Mouse (Mus musculus) ZHBTc4 (cell line): ENCODE results near the gene Uqcc2.

ENCODE experiments used
- DNase-seq: peaks from one replicate; pipeline ENCODE4 v3.0.0-alpha.2; 2011; ENCODE audit warnings: low read depth, low spot score

The Uqcc2 gene

DNA sequence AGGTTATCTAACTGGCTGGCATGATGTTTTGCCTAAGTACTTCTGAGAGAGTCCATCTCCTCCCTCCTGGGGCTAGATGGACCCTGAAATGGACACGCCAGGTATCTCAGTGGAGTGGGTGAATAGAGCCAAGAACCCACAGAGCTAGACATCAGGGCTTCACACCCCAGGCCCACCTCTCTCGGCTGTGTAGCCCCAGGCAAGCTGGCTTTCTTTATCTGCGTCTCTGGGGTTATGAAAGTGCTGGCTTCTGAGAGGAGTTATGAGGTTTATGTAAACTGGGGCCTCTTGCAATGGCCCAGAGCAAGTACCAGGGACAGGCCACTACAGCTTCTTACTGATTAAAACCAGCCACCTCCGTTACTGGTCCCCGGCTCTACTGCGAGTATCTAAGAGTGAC is 21.2 kb upstream of the Uqcc2 start:
- no peak for DNase-seq

DNA sequence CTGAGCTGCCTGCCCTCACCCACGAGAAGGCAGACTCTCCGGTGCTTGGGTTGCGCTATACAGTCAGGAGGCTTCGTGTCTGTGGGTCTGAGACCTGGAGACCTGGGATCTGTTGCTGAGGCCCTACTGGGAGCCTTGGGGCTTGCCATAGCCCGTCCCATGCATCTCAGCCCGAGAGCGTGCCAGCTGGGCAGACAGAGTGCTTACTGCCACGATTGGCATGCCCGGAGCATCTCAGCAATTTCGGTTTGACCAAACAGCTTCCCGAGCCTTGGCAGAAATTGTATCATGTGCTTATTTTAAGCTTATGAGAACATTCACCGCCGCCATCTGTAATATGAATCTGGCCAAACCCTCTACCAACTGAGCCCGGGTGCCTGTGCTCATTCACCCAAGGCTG is 20.5 kb upstream of the Uqcc2 start:
- DNase-seq, result no peak

DNA sequence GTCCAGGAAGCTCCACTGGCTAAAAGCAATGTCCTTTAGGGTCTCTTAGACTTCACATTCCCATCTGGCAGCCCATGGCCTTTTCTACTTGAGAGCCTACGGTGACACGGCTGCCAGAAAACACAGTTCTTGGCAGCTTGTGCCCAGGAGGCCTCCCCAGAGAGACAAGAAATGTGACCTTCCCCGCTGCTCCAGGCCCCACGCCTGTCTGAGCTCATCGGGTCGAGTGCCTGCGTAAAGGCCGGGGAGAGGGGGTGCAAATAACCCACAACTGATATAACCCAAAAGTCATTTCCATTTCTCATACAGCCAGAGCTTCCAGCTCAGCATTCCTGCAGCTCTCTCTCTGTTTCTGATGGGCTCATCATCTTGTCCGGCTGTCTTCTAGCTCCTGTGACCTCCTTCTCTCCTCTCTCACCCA is 20.1 kb upstream of the Uqcc2 start:
- no peak for DNase-seq

DNA sequence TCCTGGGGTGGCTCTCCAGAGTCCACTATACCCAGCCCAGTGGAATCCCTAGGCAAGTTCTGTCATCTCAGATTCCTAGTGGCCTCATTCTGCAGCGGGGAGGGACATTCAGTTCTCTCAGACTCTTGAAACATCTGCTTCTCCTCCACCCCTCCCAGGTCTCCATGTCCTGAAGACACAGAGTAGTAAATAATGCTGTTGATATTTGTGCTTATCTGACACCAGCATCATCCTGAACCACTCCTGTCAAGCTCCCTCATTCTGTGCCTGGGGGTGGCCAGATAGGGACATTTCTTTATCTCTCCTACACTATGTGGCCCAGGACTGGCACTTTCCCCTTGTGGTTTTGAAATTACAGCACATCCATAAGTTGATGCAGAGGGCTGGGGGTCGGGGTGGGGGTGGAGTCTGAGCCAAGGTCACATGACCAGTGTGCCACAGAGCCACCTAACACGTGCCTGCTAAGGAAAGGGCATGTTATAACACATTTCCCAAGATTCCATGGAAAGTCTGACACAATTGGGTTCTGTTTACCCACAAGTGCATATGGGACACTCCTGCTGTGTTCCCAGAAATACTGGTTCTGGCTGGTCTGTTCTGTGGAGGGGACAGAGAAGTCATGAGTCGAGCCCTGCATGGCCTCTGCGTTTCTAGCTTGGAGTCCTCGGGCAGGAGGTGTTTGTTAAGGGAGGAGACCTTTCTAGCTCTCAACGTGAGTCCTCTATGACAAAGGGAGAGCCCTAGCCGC is 19.4 kb upstream of the Uqcc2 start:
- peak; percentile 43 for DNase-seq

DNA sequence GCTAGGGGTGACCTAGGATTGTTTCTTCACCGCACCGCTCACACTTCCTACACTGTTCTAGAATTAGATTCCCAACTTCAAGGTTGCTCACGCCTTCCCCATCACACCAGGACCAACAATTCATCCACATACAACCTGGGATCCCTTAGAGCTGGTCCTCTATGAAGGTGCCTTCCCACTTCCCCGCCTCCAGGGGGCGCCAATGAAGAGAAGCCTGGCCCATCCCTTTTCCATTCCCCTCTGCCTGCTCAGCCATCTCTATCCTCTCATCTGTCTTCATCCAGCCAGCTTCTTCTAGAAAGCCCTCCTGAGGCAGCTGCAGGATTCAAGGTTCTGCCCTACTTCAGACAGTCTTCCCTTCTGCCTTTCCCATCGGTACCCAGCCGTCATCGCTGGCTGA is 17.7 kb upstream of the Uqcc2 start:
- peak; percentile 73 for DNase-seq

DNA sequence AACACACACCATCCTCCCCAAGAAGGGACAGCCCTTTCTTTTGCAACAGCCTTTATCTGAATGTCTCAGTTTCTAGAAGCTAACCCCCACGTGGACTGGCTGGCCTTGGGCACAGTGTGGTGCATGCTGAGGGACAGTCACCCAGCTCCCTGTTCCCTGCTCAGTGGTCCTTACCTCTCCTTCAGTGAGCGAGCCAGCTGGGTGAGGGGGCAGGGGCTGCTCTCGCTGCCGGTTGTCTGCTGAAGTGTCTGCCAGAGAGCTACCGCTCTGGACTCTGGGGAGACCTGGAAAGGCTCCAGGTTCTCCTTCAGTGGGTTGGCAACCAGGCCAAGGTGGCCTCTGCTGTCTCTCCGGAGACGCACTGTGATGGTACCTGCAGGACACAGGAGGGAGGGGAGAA is 17.2 kb upstream of the Uqcc2 start:
- no peak for DNase-seq

DNA sequence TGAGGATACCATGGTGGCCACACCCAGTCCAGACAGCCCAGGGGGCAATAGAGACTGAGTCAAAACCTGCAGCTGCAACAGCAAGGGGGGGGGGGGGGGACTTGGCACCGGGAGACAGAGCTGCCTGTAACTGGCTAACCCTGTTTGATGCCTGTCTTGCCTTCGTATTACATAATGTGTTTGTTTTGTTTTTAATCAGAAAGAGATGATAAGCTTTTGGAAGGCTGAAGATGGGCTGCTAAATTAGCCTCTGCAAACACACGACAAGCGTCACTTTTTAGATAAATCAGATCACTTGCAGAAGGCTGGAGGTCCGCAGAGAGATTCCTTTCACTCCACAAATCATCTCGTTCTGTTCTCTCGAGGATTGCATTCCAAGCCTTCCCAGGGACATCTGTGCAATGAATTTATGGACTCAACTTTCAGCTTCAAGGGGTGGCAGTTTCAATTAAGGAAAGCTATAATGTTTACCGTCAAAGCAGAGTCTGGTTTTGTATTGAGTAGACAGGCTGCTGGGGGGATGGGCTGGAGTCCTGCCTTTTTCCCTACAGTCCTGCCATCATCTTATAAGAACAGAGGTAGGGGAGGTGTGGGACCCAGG is 12.7 kb upstream of the Uqcc2 start:
- DNase-seq, result no peak

DNA sequence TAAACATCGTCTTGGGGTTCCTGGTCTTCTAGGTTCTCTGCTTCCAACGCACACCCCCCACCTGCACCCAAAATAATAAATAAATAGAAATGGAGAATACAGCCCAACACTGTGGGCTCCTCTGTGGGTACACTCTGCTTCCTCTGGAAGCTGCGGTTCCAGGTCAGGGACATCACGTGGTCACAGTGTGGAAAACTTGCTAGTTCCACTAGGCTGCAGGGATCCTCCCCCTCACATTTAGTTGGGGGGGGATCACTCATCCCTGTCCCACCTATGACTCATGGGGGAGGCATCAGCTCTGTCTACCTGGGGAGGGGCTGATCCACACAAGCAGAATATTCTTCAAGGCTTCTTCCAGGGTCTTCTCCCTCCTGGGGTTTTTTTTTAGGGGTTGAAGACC is 10.4 kb upstream of the Uqcc2 start:
- DNase-seq, result no peak

DNA sequence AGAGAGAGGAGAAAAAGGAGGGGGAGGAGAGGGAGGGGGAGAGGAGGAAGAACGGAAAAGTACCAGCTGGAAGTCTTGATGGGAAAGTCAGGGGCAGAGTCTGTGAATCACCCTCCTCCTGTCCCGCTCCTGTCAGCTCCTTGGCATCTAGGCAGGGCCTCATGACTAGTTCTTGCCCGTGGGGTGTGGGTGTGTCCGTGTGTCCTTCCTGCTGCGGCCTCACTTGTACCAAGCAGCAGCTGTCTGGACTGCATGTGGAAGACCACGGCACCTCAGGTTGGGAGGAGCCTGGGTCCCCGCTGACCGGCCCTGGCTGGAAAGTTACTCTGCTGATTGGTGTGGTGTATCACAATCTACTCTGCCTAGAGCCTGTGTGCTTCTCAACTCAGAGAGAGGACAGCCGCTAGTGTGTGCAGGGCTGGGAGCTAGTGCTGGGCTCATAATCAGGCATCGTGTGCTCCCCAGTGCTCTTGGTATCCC is 8.3 kb upstream of the Uqcc2 start:
- DNase-seq, result no peak

DNA sequence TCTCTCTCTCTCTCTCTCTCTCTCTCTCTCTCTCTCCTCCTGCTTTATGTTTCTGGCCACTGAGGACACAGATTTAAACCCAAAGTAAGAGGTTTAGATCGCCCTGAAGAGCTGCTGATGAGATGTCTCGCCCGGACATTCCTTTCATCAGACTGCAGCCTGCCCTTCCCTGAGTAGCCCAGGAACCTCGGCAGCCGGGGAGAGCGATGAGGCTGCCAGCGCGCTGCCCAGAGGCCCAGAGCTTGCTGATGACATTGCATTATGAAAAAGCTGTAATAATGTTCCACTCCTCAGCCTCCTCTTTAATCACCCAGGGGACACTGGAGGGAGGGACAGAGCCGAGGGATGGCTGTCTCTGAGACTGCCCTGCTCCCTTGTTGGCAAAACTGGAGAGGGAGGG is 6.5 kb upstream of the Uqcc2 start:
- DNase-seq, result no peak

DNA sequence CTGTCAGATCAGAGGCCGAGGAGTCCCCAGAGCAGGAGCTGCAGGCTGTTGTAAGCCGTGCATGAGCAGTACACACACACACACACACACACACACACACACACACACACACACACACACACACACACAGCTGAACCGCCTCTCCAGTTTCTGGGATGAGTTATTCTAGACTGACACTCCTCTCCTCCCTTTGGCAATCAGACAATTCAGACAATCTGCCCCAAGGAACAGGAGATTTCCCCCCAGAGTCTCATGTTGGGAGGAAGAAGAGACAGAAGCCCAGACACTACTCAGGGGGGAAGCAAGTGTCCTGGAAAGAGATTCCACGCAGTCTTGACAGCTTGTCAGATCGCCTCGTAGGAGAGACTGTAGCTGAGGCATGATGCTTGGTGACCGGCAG is 5.6 kb upstream of the Uqcc2 start:
- no peak for DNase-seq

DNA sequence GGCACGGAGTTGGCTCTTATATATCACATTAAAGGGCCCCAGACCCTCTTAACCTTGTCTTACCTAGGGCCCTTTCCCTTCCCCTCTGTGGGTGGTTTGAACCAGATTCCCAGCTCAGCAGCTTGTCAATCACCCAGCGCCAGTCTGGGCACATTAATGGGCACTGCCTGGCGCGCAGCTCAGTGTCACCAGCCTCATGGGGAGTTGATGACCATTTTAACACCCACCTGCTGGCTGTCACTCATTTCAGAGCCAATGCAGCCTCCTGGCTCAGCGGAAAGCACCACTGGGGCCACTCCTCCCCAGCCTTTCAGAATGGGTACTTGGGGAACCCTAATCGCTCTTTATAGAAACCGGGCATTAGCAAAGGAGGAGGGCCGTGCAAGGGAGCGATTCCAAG is 4.7 kb upstream of the Uqcc2 start:
- DNase-seq, result no peak

DNA sequence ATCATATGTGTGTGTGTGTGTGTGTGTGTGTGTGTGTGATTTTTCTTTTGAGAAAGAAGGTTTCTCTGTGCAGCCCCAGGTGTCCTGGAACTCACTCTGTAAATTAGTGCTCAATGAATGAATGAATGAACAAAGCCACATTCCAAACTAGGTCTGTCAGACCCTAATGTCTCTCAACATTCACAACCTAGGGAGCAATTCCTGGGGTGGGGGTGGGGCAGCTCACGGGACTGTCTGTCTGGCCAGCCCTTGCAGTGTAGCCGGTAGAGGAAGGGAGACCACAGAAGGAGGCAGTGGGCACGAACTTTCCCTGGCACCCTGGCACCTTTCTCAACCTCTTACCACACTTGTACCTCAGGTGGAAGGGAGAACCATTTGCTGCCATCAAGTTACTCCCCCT is 999 bp upstream of the Uqcc2 start:
- DNase-seq, result no peak

DNA sequence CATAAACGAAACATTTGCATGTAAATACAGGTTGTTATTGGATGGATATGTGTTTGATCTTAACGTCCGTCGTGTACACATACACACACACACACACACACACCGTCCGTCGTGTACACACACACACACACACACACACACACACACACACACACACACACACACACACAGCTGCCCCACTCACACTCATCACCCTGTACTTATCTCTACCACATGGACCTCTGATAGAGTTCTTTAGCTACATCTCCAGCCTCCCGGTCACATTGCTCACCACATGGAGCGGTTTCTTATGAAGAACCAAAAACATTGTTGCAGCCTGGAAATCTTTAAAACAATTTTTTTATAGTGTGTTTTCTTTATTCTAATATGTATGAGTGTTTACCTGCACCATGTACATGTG is 471 bp upstream of the Uqcc2 start:
- no peak for DNase-seq

DNA sequence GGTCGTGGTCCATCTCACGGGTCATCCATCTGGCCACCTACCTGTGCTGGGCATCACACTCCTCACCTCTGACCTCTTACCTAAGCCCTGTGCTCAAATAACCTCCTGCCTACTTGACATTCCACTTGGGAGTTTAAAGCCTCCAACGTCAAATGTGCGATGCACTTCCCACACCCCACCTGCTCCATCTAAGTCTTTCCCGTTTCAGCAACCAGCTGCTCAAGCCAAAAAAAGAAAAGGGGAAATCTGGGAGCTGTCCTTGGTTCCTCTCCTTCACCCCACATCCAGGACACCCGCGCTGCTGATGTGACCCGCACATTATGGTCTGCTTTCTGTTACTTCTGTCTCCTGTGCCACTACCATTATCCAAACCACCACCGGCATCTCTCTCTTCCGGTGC is 1.5 kb downstream of the Uqcc2 start:
- DNase-seq, result no peak

DNA sequence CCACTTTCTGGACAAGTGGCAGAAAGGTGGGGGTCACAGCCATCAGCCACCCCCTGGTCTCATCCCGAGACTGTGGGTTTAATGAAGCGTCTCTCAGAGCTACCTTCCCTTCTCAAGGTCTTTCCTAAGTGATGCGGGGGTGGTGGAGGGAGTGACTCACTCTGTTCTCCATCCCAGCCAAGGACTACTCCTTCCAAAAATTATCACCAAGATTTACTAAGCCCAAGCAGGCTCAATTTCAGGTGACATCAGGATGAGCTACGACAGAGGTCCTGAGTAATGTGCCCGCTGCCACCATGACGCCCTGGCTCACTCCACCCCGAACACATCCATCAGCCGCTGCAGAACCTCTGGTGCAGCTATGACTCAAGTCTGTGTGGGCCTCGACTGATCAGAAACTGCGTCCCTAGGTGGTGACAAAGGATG is 2.5 kb downstream of the Uqcc2 start:
- DNase-seq, result no peak

DNA sequence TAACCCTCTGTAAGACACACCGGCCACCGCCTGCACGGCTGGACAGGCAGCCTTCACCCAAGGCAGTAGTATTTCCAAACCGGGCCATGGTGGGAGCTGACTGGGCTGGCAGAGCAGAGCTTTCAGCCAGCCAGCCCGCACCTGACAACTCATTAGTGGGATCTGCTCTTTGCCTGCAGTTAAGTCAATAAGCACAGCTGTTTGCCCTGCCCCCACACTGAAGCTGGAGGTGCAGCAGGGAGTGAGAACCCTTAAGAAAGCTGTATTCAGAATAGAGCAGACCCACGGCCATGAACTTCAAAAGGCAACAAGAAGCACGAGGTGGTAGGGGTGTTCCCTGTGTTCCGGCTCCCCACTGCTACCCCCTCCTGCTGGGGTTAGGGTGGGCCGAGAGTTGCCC is 3.5 kb downstream of the Uqcc2 start:
- no peak for DNase-seq

DNA sequence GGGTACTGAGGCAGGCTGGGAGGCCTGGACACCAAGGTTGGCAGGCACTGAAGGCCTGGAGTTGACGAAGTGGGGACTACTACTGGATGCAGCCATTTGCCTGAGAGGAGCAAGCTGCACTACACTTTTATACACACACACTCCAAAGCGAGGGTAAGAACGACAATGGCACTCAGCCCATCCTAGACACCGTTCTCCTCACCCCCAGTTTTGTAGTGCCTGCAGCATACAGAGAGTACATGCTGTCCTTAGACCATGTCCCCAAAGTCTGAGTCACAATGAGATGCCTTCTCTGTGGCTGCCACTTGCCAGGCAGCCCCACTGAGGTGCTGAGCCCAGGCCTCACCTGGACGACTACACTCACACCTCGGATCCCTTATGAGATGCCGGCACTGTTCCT is 3.9 kb downstream of the Uqcc2 start:
- DNase-seq, result no peak

DNA sequence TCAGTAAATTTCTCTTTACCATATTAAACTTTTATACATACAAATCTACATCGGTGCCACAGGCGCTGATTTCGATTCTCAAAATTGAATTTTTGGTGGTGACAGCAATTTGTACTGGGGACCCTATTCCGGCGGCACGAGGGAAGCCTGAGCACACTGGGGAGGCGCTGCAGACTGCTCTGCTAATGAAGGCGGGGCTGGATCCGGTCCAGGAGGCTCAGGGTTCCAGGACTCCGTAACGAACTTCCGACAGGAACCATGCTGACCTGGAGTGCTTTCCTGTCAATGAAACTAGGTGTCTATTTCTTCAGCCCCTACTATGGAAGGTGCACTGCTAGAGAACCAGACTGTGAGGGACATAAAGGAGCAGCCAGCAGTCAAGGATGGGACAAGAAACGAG is 4.4 kb downstream of the Uqcc2 start:
- no peak for DNase-seq

DNA sequence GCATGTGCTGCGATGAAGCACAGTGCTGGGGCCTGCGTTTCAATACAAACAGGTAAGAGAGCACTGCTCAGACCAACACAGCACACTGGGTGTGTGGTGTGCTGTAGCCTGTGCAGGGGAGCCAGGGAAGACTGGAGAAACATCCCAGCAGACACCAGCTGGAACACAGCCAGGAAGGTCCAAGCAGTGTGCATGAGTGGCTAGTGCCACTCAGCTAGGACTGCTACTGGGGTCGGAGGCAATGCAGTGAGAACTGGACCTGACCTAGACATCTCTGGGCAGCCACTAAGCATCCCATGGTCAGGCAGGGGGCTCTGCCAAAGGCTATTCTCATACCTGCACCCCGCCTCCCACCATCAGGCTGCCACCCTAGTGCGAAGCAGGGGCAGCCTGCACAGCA is 5.5 kb downstream of the Uqcc2 start:
- no peak for DNase-seq

DNA sequence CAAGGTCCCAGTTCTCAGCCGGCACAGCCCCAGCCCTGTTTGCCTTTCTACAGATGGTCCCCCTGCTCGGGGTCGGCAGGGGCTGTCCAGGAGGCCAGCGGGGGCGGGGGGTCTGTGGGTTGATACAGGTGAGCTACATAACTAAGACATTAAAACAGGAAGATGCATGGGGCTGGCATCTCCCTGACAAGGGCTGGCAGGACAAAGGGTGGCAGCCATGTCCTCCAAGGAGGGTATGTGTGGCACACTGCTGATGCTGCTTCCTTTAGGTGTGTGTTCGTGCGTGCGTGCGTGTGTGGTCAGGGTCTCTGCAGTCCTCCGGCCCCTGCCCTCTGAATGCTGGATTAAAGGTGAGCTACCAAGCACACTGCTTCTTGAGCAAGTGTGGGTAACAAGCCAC is 6.7 kb downstream of the Uqcc2 start:
- no peak for DNase-seq

DNA sequence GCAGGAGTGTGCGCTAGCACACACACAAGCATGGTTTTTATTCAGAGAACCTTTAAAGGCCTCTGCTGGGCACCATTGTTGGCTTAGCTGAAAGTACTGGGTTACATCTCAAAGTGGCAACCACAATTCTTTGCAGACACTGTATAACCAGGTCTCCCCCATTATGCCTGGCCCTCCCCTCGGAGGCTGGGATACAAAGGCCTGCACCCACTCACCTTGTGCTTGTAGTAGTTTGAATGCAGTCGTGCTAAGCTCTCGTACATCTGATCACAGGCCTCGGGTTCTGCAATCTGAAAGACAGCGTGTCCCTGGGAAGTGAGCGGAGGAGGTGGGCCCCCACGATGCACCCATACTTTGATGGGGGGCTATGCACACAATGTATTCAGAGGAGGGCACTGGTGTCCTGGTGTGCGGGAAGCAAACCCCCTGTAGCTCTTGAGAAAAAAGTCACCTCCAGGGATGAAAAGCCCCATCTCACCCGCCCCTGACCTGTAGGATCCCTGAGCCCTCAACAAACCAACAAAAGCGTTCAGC is 8.0 kb downstream of the Uqcc2 start:
- no peak for DNase-seq

DNA sequence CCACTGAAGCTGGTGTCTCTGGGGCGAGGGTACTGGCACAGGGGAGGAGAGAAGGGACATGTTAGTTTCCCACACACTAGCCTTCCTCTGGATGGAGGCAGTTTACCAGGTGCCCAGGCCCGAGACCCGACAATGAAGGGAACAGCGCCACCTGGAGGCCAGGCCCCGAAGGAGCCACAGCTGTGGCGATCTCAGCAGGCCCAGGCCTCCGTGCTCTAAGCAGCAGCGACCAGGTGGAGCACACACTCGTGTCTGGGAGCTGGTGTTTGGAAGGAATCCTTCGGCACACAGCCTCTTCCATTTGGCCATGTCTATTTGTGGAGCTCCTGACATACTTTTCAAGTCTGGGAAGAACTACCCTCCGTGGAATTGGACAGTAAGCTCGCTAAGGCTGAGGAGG is 8.5 kb downstream of the Uqcc2 start:
- DNase-seq, result peak; percentile 88
